Mouse (Mus musculus) T-cell, adult 2 months (primary cell): ENCODE data around the gene Myo15b.

Experiments used
- DNase-seq: peaks from one replicate; pipeline ENCODE4 v3.0.0; 2022; ENCODE audit warnings: low spot score

The Myo15b gene

GRCm38 (mm10) chr11:115872437-115872836 lies 14.2 kb downstream of the Myo15b start:
- no peak for DNase-seq

- DNase-seq, result no peak
Measured at GRCm38 (mm10) chr11:115875935-115876334, 17.7 kb downstream of the Myo15b start.

- no peak for DNase-seq
Measured at GRCm38 (mm10) chr11:115876438-115876837, 18.2 kb downstream of the Myo15b start.

GRCm38 (mm10) chr11:115877174-115877755 lies 19.1 kb downstream of the Myo15b start:
- DNase-seq, result no peak

- no peak for DNase-seq
Measured at GRCm38 (mm10) chr11:115878071-115878470, 19.9 kb downstream of the Myo15b start.

- peak; percentile 46 for DNase-seq
Measured at GRCm38 (mm10) chr11:115881002-115881401, 22.8 kb downstream of the Myo15b start.

GRCm38 (mm10) chr11:115883251-115883650 lies 25.0 kb downstream of the Myo15b start:
- no peak for DNase-seq

GRCm38 (mm10) chr11:115884361-115884760 lies 26.2 kb downstream of the Myo15b start:
- no peak for DNase-seq

- no peak for DNase-seq
Measured at GRCm38 (mm10) chr11:115885281-115885680, 27.1 kb downstream of the Myo15b start.

GRCm38 (mm10) chr11:115886446-115886845 lies 28.2 kb downstream of the Myo15b start:
- DNase-seq, result no peak

GRCm38 (mm10) chr11:115888020-115888419 lies 29.8 kb downstream of the Myo15b start:
- no peak for DNase-seq

GRCm38 (mm10) chr11:115889159-115889558 lies 31.0 kb downstream of the Myo15b start:
- DNase-seq, result no peak

- DNase-seq, result no peak
Measured at GRCm38 (mm10) chr11:115892213-115892612, 34.0 kb downstream of the Myo15b start.

GRCm38 (mm10) chr11:115893071-115893470 lies 34.9 kb downstream of the Myo15b start:
- no peak for DNase-seq

GRCm38 (mm10) chr11:115894755-115895520 lies 36.7 kb downstream of the Myo15b start:
- no peak for DNase-seq

GRCm38 (mm10) chr11:115898446-115898845 lies 40.2 kb downstream of the Myo15b start:
- DNase-seq, result peak; percentile 49

GRCm38 (mm10) chr11:115898886-115899285 lies 40.7 kb downstream of the Myo15b start:
- peak; percentile 52 for DNase-seq

GRCm38 (mm10) chr11:115899486-115900266 lies 41.5 kb downstream of the Myo15b start, which contains the start of gene Smim5:
Gene Smim5, plus strand, starts transcription at chr11:115899966.
- DNase-seq, result no peak

GRCm38 (mm10) chr11:115900561-115901337 lies 42.5 kb downstream of the Myo15b start:
- DNase-seq, result no peak

- no peak for DNase-seq
Measured at GRCm38 (mm10) chr11:115901338-115902161, 43.3 kb downstream of the Myo15b start.

GRCm38 (mm10) chr11:115902177-115902576 lies 44.0 kb downstream of the Myo15b start:
- DNase-seq, result no peak
